Mouse (Mus musculus): ENCODE data around the gene Ddx42. TPM values are rescaled to one million over a fixed set of nuclear protein-coding genes. Genes with fewer than 3 reads are reported as not detected.

Ddx42 gene
- 30.4 and 34.3 TPM in 2 replicates for polyA plus RNA-seq (2015; fragmentation: Nextera tagmentation; extraction: Ambion mirVana)

GRCm38 (mm10) chr11:106216730-106217490, at the start of gene Ddx42:
Gene Ddx42, plus strand, starts transcription at chr11:106216926.

GRCm38 (mm10) chr11:106202123-106202465, 14.6 kb upstream of the Ddx42 start, which contains the start of gene Strada:
Gene Strada, minus strand, starts transcription at chr11:106202168.

GRCm38 (mm10) chr11:106215927-106216729, 598 bp upstream of the Ddx42 start, which contains the start of gene Ccdc47:
Gene Ccdc47, minus strand, starts transcription at chr11:106216344.

GRCm38 (mm10) chr11:106255685-106256451, 39.1 kb downstream of the Ddx42 start, which contains the start of the genes Ftsj3 and Psmc5:
Gene Ftsj3, minus strand, starts transcription at chr11:106256079.
Gene Psmc5, plus strand, starts transcription at chr11:106256154.

GRCm38 (mm10) chr11:106272644-106273310, 56.1 kb downstream of the Ddx42 start, which contains the start of gene Smarcd2:
Gene Smarcd2, minus strand, starts transcription at chr11:106272972.

GRCm38 (mm10) chr11:106276454-106276853, 59.7 kb downstream of the Ddx42 start, which contains the start of gene Tcam1:
Gene Tcam1, plus strand, starts transcription at chr11:106276672.

Other genes starting within 250 kb of the Ddx42 start
- 2.3 TPM in 2 replicates for gene Ace, start 249.0 kb upstream of the Ddx42 start, polyA plus RNA-seq (2015; fragmentation: Nextera tagmentation; extraction: Ambion mirVana)
- gene Ace3, start 222.3 kb upstream of the Ddx42 start, polyA plus RNA-seq (2015; fragmentation: Nextera tagmentation; extraction: Ambion mirVana), result not detected in 2 replicates
- 0.07 TPM in 1 of 2 replicates, not detected in the other for gene Kcnh6, start 208.8 kb upstream of the Ddx42 start, polyA plus RNA-seq (2015; fragmentation: Nextera tagmentation; extraction: Ambion mirVana)
- 21.1 and 23.4 TPM in 2 replicates for gene Dcaf7, start 180.1 kb upstream of the Ddx42 start, polyA plus RNA-seq (2015; fragmentation: Nextera tagmentation; extraction: Ambion mirVana)
- 5.8 TPM in 2 replicates for gene Taco1, start 150.9 kb upstream of the Ddx42 start, polyA plus RNA-seq (2015; fragmentation: Nextera tagmentation; extraction: Ambion mirVana)
- 12.8 and 14.9 TPM in 2 replicates for gene Map3k3, start 132.3 kb upstream of the Ddx42 start, polyA plus RNA-seq (2015; fragmentation: Nextera tagmentation; extraction: Ambion mirVana)
- not detected in 2 replicates for gene Gm10840, start 56.1 kb upstream of the Ddx42 start, polyA plus RNA-seq (2015; fragmentation: Nextera tagmentation; extraction: Ambion mirVana)
- 30.1 and 32.3 TPM in 2 replicates for gene Limd2, start 56.1 kb upstream of the Ddx42 start, polyA plus RNA-seq (2015; fragmentation: Nextera tagmentation; extraction: Ambion mirVana)
- gene Strada, start 14.8 kb upstream of the Ddx42 start, polyA plus RNA-seq (2015; fragmentation: Nextera tagmentation; extraction: Ambion mirVana), result 11.3 and 13.3 TPM in 2 replicates
- 51.0 and 54.6 TPM in 2 replicates for gene Ccdc47, start 582 bp upstream of the Ddx42 start, polyA plus RNA-seq (2015; fragmentation: Nextera tagmentation; extraction: Ambion mirVana)
- 27.5 and 29.8 TPM in 2 replicates for gene Ftsj3, start 39.2 kb downstream of the Ddx42 start, polyA plus RNA-seq (2015; fragmentation: Nextera tagmentation; extraction: Ambion mirVana)
- gene Psmc5, start 39.2 kb downstream of the Ddx42 start, polyA plus RNA-seq (2015; fragmentation: Nextera tagmentation; extraction: Ambion mirVana), result 177 and 179 TPM in 2 replicates
- gene Smarcd2, start 56.0 kb downstream of the Ddx42 start, polyA plus RNA-seq (2015; fragmentation: Nextera tagmentation; extraction: Ambion mirVana), result 31.7 and 32.2 TPM in 2 replicates
- 0.06 TPM in 1 of 2 replicates, not detected in the other for gene Tcam1, start 59.7 kb downstream of the Ddx42 start, polyA plus RNA-seq (2015; fragmentation: Nextera tagmentation; extraction: Ambion mirVana)
- gene Gh, start 84.9 kb downstream of the Ddx42 start, polyA plus RNA-seq (2015; fragmentation: Nextera tagmentation; extraction: Ambion mirVana), result not detected in 2 replicates
- gene Cd79b, start 97.8 kb downstream of the Ddx42 start, polyA plus RNA-seq (2015; fragmentation: Nextera tagmentation; extraction: Ambion mirVana), result 1.1 and 1.5 TPM in 2 replicates
- gene Scn4a, start 136.4 kb downstream of the Ddx42 start, polyA plus RNA-seq (2015; fragmentation: Nextera tagmentation; extraction: Ambion mirVana), result not detected in 2 replicates
- not detected in 2 replicates for gene Prr29, start 148.5 kb downstream of the Ddx42 start, polyA plus RNA-seq (2015; fragmentation: Nextera tagmentation; extraction: Ambion mirVana)
- gene Icam2, start 171.1 kb downstream of the Ddx42 start, polyA plus RNA-seq (2015; fragmentation: Nextera tagmentation; extraction: Ambion mirVana), result 15.2 and 25.4 TPM in 2 replicates

All from urinary bladder, postnatal 0 days (tissue).